Mouse (Mus musculus): ENCODE results near the gene Tnfrsf11a. TPM values are rescaled to one million over a fixed set of nuclear protein-coding genes. Genes with fewer than 3 reads are reported as not detected.
"Not testable (repeated sequence)": the region's sequence is repeated elsewhere in the genome, so short reads cannot be mapped to it uniquely, and the experiment has no call there.

Gene Tnfrsf11a
- polyA plus RNA-seq, 1 experiment from 2014 or later, result 0.36 TPM

DNA sequence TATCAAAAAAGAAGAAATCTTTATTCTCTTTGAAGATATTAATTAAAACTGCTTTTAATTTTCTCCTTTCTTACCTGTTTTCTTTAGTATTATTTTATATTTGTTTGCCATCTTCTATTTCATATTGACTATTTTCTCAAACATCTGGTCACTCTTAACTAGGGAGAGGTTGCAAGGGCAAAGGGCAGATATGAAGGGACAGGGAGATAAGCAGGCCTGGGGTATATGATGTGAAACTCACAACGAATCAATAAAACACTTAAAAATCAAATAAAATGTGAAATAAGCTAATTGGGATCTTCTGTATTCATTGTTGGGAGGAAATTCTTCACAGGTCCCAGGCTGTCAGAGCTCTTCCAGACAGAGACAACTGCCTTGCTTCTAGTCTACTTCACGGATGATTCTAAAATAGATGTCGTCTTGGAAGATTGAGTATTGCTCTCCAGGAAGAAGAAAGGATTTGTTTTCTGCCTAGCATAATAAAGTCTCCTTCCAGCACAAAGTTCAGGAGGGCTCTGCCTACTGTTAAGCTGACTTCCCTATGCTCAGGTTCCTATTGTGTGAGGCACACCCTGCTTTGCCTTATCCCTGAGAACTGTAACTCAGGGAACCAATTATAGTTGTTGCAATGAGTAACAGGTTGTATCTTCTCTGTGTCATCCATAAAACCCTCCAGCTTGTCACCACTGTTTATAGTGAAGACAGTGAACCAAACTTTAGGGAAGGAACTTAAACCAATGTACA is 20.9 kb upstream of the Tnfrsf11a start:
- no peak for ATAC-seq (ENCODE audit: low FRiP score)
- peaks cover 13% of the 10 kb centered on the region for H3K9me3 ChIP-seq
- no peaks in the 10 kb centered on the region for H3K4me1 ChIP-seq
- H3K36me3 ChIP-seq (replicated peaks), result no peaks in the 10 kb centered on the region; the same call in 1 of the 2 replicates
- no peak overlapping the region for H3K27ac ChIP-seq
- H3K4me2 ChIP-seq, result no peak overlapping the region
- 90% methylated on average over 3 of the region's 3 CpGs for WGBS
- H3K27me3 ChIP-seq, result no peaks in the 10 kb centered on the region
- H3K4me3 ChIP-seq (replicated peaks), result no peak overlapping the region
- no peak overlapping the region for H3K9ac ChIP-seq

- no peak overlapping the region for H3K27ac ChIP-seq
- no peak for ATAC-seq (ENCODE audit: low FRiP score)
- H3K4me1 ChIP-seq, result no peaks in the 10 kb centered on the region
- H3K9me3 ChIP-seq, result peaks cover 13% of the 10 kb centered on the region
- no peaks in the 10 kb centered on the region for H3K27me3 ChIP-seq
- H3K9ac ChIP-seq, result no peak overlapping the region
- H3K4me3 ChIP-seq (replicated peaks), result no peak overlapping the region
- H3K4me2 ChIP-seq, result no peak overlapping the region
- H3K36me3 ChIP-seq (replicated peaks), result no peaks in the 10 kb centered on the region
- WGBS, result 79% methylated on average over 8 of the region's 8 CpGs
Measured at GRCm38 (mm10) chr1:105765586-105765985, 14.9 kb upstream of the Tnfrsf11a start.

DNA sequence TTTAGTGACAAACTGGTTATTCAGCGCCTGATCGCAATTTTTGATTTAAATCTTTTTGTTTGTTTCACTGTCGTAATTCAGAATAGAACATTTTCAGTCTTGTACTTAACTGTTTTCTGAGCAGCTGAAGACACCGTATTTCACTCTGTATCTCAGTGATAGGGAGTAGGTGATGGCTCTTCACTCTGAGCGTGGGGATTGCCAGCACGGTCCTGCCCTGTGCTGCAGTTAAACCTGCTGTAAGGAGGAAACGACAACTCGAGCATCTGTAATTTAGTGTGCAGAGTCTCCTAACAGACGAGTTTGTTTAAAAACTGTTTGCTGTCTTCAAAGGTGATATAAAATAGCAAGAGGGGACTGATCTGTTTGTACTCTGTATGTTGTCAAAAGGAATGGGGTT is 14.4 kb upstream of the Tnfrsf11a start:
- not testable (repeated sequence) for ATAC-seq (ENCODE audit: low FRiP score); H3K27me3 ChIP-seq; H3K27ac ChIP-seq; H3K4me2 ChIP-seq; H3K36me3 ChIP-seq (replicated peaks); H3K9ac ChIP-seq; H3K4me1 ChIP-seq; H3K4me3 ChIP-seq (replicated peaks)
- peaks cover 13% of the 10 kb centered on the region for H3K9me3 ChIP-seq
- 91% methylated on average over 9 of the region's 9 CpGs for WGBS

GRCm38 (mm10) chr1:105768397-105768796 is 12.1 kb upstream of the Tnfrsf11a start:
- no peak for ATAC-seq (ENCODE audit: low FRiP score)
- H3K36me3 ChIP-seq (replicated peaks), result no peaks in the 10 kb centered on the region
- H3K27me3 ChIP-seq, result no peaks in the 10 kb centered on the region
- WGBS, result 89% methylated on average over 2 of the region's 2 CpGs
- H3K9ac ChIP-seq, result no peak overlapping the region
- H3K4me2 ChIP-seq, result no peak overlapping the region
- H3K4me1 ChIP-seq, result no peaks in the 10 kb centered on the region
- no peak overlapping the region for H3K27ac ChIP-seq
- H3K4me3 ChIP-seq (replicated peaks), result no peak overlapping the region
- peaks cover 2% of the 10 kb centered on the region; the same call in 1 of the 2 replicates for H3K9me3 ChIP-seq

DNA sequence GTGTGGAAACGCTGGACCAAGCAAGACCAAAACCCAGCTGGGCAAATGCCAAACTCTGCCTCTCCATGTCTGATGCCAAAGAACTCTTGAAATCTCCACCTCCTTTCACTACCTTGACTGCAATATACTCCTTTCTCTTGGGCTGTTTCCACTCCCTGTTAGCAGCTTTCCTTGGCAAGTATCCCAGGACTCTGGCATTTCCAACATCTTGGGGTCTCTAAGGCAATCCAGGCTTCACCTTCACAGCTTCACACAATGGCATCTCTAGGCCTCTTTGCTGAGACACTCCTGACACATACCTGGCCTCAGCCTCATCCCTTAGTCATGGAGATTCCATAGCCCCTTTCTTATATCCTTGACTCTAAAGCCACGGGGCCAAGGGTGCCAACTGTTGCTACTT is 9.8 kb upstream of the Tnfrsf11a start:
- Histone ChIP-seq H3K4me1 (no peaks in the 10 kb centered on the region), H3K9me3 (no peaks in the 10 kb centered on the region), H3K27me3 (no peaks in the 10 kb centered on the region), H3K36me3 (replicated peaks) (no peaks in the 10 kb centered on the region), H3K9ac (no peak overlapping the region), H3K4me3 (replicated peaks) (no peak overlapping the region), H3K4me2 (no peak overlapping the region), H3K27ac (no peak overlapping the region)
- ATAC-seq (ENCODE audit: low FRiP score), result no peak
- 84% methylated on average over 2 of the region's 2 CpGs for WGBS

GRCm38 (mm10) chr1:105776426-105776825 is 4.1 kb upstream of the Tnfrsf11a start:
- no peak for ATAC-seq (ENCODE audit: low FRiP score)
- WGBS, result 90% methylated on average over 4 of the region's 4 CpGs

DNA sequence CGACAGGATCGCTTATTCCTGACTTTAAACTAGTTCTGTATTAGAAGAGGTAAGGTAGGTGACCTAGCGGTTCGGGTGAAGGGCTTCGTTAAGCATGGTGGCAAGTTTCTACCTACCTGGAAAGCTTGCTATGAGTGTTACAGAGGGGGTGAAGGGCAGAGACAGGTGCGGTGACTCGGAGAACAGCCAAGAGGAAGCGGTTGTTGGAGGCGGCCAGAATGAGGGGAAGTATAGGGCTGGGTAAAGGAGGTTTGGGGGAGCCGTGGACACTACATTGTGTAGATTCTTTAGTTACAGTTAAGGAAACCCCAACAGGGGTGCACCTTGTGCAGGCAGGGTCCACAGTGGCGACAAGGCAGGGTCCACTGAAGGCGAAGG is 450 bp upstream of the Tnfrsf11a start:
- peaks cover 36% of the 10 kb centered on the region for H3K27me3 ChIP-seq
- H3K4me3 ChIP-seq (replicated peaks), result peak overlapping the region; percentile 55
- no peaks in the 10 kb centered on the region for H3K9me3 ChIP-seq
- WGBS, result 31% methylated on average over 12 of the region's 12 CpGs
- peak overlapping the region; percentile 59; the same call in 1 of the 2 replicates for H3K9ac ChIP-seq
- H3K27ac ChIP-seq, result no peak overlapping the region
- no peaks in the 10 kb centered on the region for H3K36me3 ChIP-seq (replicated peaks)
- peak overlapping the region; percentile 96 for H3K4me2 ChIP-seq
- ATAC-seq (ENCODE audit: low FRiP score), result 0 out of 2 replicates have a peak, but pooled peaks have one; percentile 6
- peaks cover 11% of the 10 kb centered on the region for H3K4me1 ChIP-seq

More at GRCm38 (mm10) chr1:105776426-105776825, 4.1 kb upstream of the Tnfrsf11a start:
- Histone ChIP-seq H3K4me3 (replicated peaks) (no peak overlapping the region), H3K36me3 (replicated peaks) (no peaks in the 10 kb centered on the region), H3K9me3 (no peaks in the 10 kb centered on the region), H3K27me3 (peaks cover 23% of the 10 kb centered on the region), H3K4me2 (no peak overlapping the region), H3K9ac (no peak overlapping the region), H3K27ac (no peak overlapping the region), H3K4me1 (peaks cover 11% of the 10 kb centered on the region)

- H3K27ac ChIP-seq, result no peak overlapping the region
- no peaks in the 10 kb centered on the region for H3K36me3 ChIP-seq (replicated peaks)
- peaks cover 36% of the 10 kb centered on the region for H3K27me3 ChIP-seq
- peaks cover 11% of the 10 kb centered on the region for H3K4me1 ChIP-seq
- WGBS, result 48% methylated on average over 12 of the region's 12 CpGs
- peak overlapping the region; percentile 96 for H3K4me2 ChIP-seq
- H3K9me3 ChIP-seq, result no peaks in the 10 kb centered on the region
- no peak overlapping the region; the same call in 1 of the 2 replicates for H3K4me3 ChIP-seq (replicated peaks)
- no peak overlapping the region for H3K9ac ChIP-seq
- ATAC-seq (ENCODE audit: low FRiP score), result no peak
Measured at GRCm38 (mm10) chr1:105781391-105782146, 1.1 kb downstream of the Tnfrsf11a start.

DNA sequence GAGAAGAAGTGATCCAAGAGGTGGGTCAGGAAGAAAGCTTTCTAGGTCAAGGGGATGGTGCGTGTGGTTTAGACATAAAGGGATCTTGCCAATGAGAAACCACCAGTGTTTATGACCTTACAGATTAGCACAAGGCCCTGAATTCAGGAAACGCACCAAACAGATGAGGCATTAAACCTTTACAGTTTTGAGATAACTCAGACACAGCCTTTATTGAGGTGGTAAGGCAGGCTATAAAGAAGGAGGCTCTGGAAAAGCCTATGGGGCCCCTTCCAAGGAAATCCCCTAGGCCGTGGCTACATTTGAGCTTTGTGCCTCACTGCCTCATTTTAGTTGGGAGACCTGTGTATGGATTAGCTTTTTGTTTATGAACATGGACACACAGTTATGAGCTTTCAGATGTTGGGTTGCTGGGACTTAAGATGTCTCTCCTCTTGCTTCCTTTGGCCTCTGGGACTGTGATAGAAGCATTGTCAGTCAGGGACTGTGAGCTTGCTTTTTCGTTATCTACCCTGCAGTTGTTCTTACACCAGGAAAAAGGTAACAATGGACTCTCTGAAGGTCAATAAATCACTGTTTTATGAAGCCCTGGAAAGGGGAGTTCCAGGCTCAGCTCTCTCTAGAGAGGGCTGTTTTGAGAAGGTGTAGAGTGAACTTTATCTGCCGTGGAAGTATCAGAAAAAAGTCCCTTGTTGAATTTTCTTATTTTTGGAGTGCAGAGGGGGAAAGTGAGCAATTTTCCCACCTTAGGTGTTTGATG is 3.9 kb downstream of the Tnfrsf11a start:
- Histone ChIP-seq H3K36me3 (replicated peaks) (no peaks in the 10 kb centered on the region), H3K9ac (no peak overlapping the region), H3K9me3 (no peaks in the 10 kb centered on the region), H3K27me3 (peaks cover 30% of the 10 kb centered on the region), H3K4me2 (no peak overlapping the region), H3K4me1 (peaks cover 11% of the 10 kb centered on the region), H3K27ac (no peak overlapping the region), H3K4me3 (replicated peaks) (no peak overlapping the region)
- ATAC-seq (ENCODE audit: low FRiP score), result no peak
- WGBS, result 79% methylated on average over 5 of the region's 5 CpGs

- Histone ChIP-seq H3K9me3 (no peaks in the 10 kb centered on the region), H3K27ac (no peak overlapping the region), H3K4me3 (replicated peaks) (no peak overlapping the region), H3K4me2 (no peak overlapping the region), H3K36me3 (replicated peaks) (no peaks in the 10 kb centered on the region), H3K27me3 (peaks cover 25% of the 10 kb centered on the region), H3K9ac (no peak overlapping the region), H3K4me1 (peaks cover 10% of the 10 kb centered on the region)
- WGBS, result 83% methylated on average over 4 of the region's 4 CpGs
- ATAC-seq (ENCODE audit: low FRiP score), result no peak
Measured at GRCm38 (mm10) chr1:105785146-105785545, 4.6 kb downstream of the Tnfrsf11a start.

DNA sequence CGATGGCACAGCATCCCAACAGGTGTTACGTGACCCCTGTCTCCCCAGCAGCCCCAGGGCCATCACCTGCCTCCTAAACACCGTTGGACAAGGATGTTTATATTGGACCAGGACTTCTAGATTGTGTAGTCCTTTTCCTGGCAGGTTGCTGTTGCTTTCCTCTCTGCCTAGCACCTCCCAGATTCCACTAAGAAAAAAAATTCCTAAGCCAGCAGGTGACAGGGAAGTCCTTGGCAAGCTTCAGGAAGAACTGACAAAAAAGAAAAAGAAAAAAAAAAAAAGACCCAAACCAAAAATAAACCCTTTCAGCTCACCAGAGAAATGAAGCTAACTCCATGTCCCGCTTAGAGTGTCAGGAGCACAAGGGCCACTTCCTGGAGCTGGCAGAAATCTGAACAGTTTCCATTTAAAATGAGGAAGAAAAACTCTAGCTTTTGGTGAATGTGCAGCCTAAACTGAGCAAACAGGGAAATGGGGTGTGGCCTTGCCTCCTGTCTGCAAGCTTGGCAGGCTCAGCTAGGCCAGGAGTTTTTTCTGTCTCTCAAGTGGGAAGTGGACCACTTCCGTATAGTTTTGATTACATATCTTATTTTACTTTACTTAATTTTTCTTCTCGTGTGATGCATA is 6.3 kb downstream of the Tnfrsf11a start:
- H3K4me3 ChIP-seq (replicated peaks), result no peak overlapping the region
- no peaks in the 10 kb centered on the region for H3K36me3 ChIP-seq (replicated peaks)
- H3K4me1 ChIP-seq, result no peaks in the 10 kb centered on the region
- peaks cover 8% of the 10 kb centered on the region for H3K27me3 ChIP-seq
- no peak overlapping the region for H3K27ac ChIP-seq
- H3K9me3 ChIP-seq, result no peaks in the 10 kb centered on the region
- ATAC-seq (ENCODE audit: low FRiP score), result no peak
- H3K4me2 ChIP-seq, result no peak overlapping the region
- no peak overlapping the region for H3K9ac ChIP-seq
- WGBS, result 78% methylated on average over 6 of the region's 6 CpGs

- H3K27ac ChIP-seq, result no peak overlapping the region
- H3K4me2 ChIP-seq, result no peak overlapping the region
- no peaks in the 10 kb centered on the region for H3K9me3 ChIP-seq
- H3K36me3 ChIP-seq (replicated peaks), result no peaks in the 10 kb centered on the region
- ATAC-seq (ENCODE audit: low FRiP score), result no peak
- H3K4me3 ChIP-seq (replicated peaks), result no peak overlapping the region
- WGBS, result 92% methylated on average over 3 of the region's 3 CpGs
- no peaks in the 10 kb centered on the region for H3K4me1 ChIP-seq
- H3K27me3 ChIP-seq, result no peaks in the 10 kb centered on the region
- no peak overlapping the region for H3K9ac ChIP-seq
Measured at GRCm38 (mm10) chr1:105790103-105790502, 9.6 kb downstream of the Tnfrsf11a start.

Data from forebrain, embryonic 12.5 days (tissue).